Mouse (Mus musculus) MEL (cell line): Measurements from ENCODE around the gene 9830107B12Rik. TPM values are rescaled to one million over a fixed set of nuclear protein-coding genes. Genes with fewer than 3 reads are reported as not detected.

Experiments
- DNase-seq: peaks from one replicate; pipeline ENCODE4 v3.0.0; 2011; ENCODE audit warnings: low read depth, low spot score
- H3K27ac ChIP-seq: 2 replicates; pipeline ENCODE4 v1.5.1; 2012; ENCODE audit warnings: low read depth, mild to moderate bottlenecking, control low read depth, low read length, moderate library complexity; ENCODE audit not compliant: control insufficient read depth
- H3K27me3 ChIP-seq, 2 experiments: fragments of 150-350 bp in 1 of 2; sonication (generic) in 1 of 2; 2 replicates each; pipeline ENCODE4 v1.6.1; 2012; ENCODE audit warnings: low read length in 2 of 2, mild to moderate bottlenecking in 2 of 2, improper control_type of control experiment in 1 of 2, moderate library complexity in 1 of 2; ENCODE audit not compliant: insufficient read depth in 2 of 2, control insufficient read depth in 1 of 2
- H3K36me3 ChIP-seq, 2 experiments: 2 replicates each; pipeline ENCODE4 v1.6.1; 2012 to 2014; ENCODE audit warnings: low read length in 2 of 2, improper control_type of control experiment in 1 of 2, inconsistent platforms in 1 of 2, mild to moderate bottlenecking in 1 of 2; ENCODE audit not compliant: insufficient read depth in 2 of 2, control insufficient read depth in 1 of 2
- H3K4me1 ChIP-seq, 2 experiments: fragments of 150-350 bp in 1 of 2; sonication (generic) in 1 of 2; 2 replicates each; pipeline ENCODE4 v1.6.1; 2012; ENCODE audit warnings: low read length in 2 of 2, improper control_type of control experiment in 1 of 2, mild to moderate bottlenecking in 1 of 2; ENCODE audit not compliant: insufficient read depth in 2 of 2, control insufficient read depth in 1 of 2
- H3K4me3 ChIP-seq, 2 experiments: fragments of 150-350 bp in 1 of 2; sonication (generic) in 1 of 2; 2 replicates each; pipeline ENCODE4 v1.5.1; 2012; ENCODE audit warnings: low read depth in 2 of 2, low read length in 2 of 2, mild to moderate bottlenecking in 2 of 2, moderate library complexity in 2 of 2, control low read depth in 1 of 2, improper control_type of control experiment in 1 of 2; ENCODE audit not compliant: control insufficient read depth in 1 of 2, insufficient read depth in 1 of 2
- H3K79me2 ChIP-seq: 2 replicates; pipeline ENCODE4 v1.6.1; 2012; ENCODE audit warnings: mild to moderate bottlenecking, low read length, moderate library complexity; ENCODE audit not compliant: control insufficient read depth, poor library complexity, insufficient read depth
- H3K9ac ChIP-seq: 2 replicates; pipeline ENCODE4 v1.6.1; 2012; ENCODE audit warnings: low read depth, mild to moderate bottlenecking, control low read depth, low read length, moderate library complexity; ENCODE audit not compliant: control insufficient read depth, poor library complexity, severe bottlenecking
- H3K9me3 ChIP-seq: fragments of 150-350 bp; sonication (generic); replicated peaks from 2 replicates; pipeline ENCODE4 v1.6.1; 2012; ENCODE audit warnings: mild to moderate bottlenecking, low read length, improper control_type of control experiment, moderate library complexity; ENCODE audit not compliant: insufficient read depth
- CHD1 ChIP-seq: IDR thresholded peaks from 2 replicates; pipeline ENCODE4 v1.6.1; 2012; ENCODE audit warnings: low read depth, mild to moderate bottlenecking, inconsistent platforms, low read length, improper control_type of control experiment
- ELF1 ChIP-seq: IDR thresholded peaks from 2 replicates; pipeline ENCODE4 v1.6.1; 2014; ENCODE audit warnings: low read depth, mild to moderate bottlenecking, inconsistent platforms, low read length, improper control_type of control experiment, moderate library complexity
- EP300 ChIP-seq, 2 experiments: IDR thresholded peaks; 2 replicates each; pipeline ENCODE4 v1.6.1; 2011; ENCODE audit warnings: improper control_type of control experiment in 2 of 2, low read length in 2 of 2, low read depth in 1 of 2, mild to moderate bottlenecking in 1 of 2
- ETS1 ChIP-seq: IDR thresholded peaks from 2 replicates; pipeline ENCODE4 v1.6.1; 2012; ENCODE audit warnings: low read depth, mild to moderate bottlenecking, inconsistent platforms, low read length, improper control_type of control experiment, moderate library complexity
- GABPA ChIP-seq: IDR thresholded peaks from 2 replicates; pipeline ENCODE4 v1.6.1; 2012; ENCODE audit warnings: low read depth, mild to moderate bottlenecking, inconsistent platforms, low read length, improper control_type of control experiment, moderate library complexity
- GATA1 ChIP-seq: IDR thresholded peaks from 2 replicates; pipeline ENCODE4 v1.6.1; 2011; ENCODE audit warnings: low read depth, low read length, improper control_type of control experiment
- HCFC1 ChIP-seq: IDR thresholded peaks from 2 replicates; pipeline ENCODE4 v1.6.1; 2012; ENCODE audit warnings: low read depth, mild to moderate bottlenecking, inconsistent platforms, low read length, improper control_type of control experiment, moderate library complexity
- JUND ChIP-seq: IDR thresholded peaks from 2 replicates; pipeline ENCODE4 v1.6.1; 2011; ENCODE audit warnings: low read depth, mild to moderate bottlenecking, improper control_type of control experiment, low read length
- KAT2A ChIP-seq: conservative IDR thresholded peaks from 2 replicates; pipeline ENCODE4 v1.6.1; 2012; ENCODE audit warnings: low read depth, low read length, improper control_type of control experiment, inconsistent platforms
- MAX ChIP-seq: IDR thresholded peaks from 2 replicates; pipeline ENCODE4 v1.6.1; 2011; ENCODE audit warnings: low read length, improper control_type of control experiment
- MAZ ChIP-seq: IDR thresholded peaks from 2 replicates; pipeline ENCODE4 v1.6.1; 2012; ENCODE audit warnings: low read depth, mild to moderate bottlenecking, inconsistent platforms, low read length, improper control_type of control experiment
- MEF2A ChIP-seq: IDR thresholded peaks from 2 replicates; pipeline ENCODE4 v1.6.1; 2014; ENCODE audit warnings: low read depth, mild to moderate bottlenecking, inconsistent platforms, low read length, improper control_type of control experiment; ENCODE audit not compliant: poor library complexity, insufficient replicate concordance, severe bottlenecking; ENCODE audit errors: extremely low read depth
- MYB ChIP-seq: IDR thresholded peaks from 2 replicates; pipeline ENCODE4 v1.6.1; 2011; ENCODE audit warnings: mild to moderate bottlenecking, low read depth, low read length, improper control_type of control experiment
- MYC ChIP-seq: IDR thresholded peaks from 2 replicates; pipeline ENCODE4 v1.6.1; 2011; ENCODE audit warnings: low read depth, mild to moderate bottlenecking, low read length, improper control_type of control experiment, moderate library complexity
- NELFE ChIP-seq: IDR thresholded peaks from 2 replicates; pipeline ENCODE4 v1.6.1; 2011; ENCODE audit warnings: low read depth, low read length, improper control_type of control experiment
- NRF1 ChIP-seq: IDR thresholded peaks from 2 replicates; pipeline ENCODE4 v1.6.1; 2014; ENCODE audit warnings: low read depth, mild to moderate bottlenecking, inconsistent platforms, low read length, improper control_type of control experiment, moderate library complexity; ENCODE audit not compliant: poor library complexity, insufficient read depth, severe bottlenecking
- POLR2AphosphoS2 ChIP-seq: IDR thresholded peaks from 2 replicates; pipeline ENCODE4 v1.6.1; 2011; ENCODE audit warnings: low read length, improper control_type of control experiment
- POLR2AphosphoS5 ChIP-seq: IDR thresholded peaks from 2 replicates; pipeline ENCODE4 v1.6.1; 2012; ENCODE audit warnings: low read depth, borderline replicate concordance, mild to moderate bottlenecking, inconsistent platforms, low read length, moderate library complexity, mixed read lengths
- SIN3A ChIP-seq: IDR thresholded peaks from 2 replicates; pipeline ENCODE4 v1.6.1; 2012; ENCODE audit warnings: low read length, improper control_type of control experiment, inconsistent platforms
- SMC3 ChIP-seq: IDR thresholded peaks from 2 replicates; pipeline ENCODE4 v1.6.1; 2011; ENCODE audit warnings: low read depth, low read length, improper control_type of control experiment
- TBP ChIP-seq: IDR thresholded peaks from 2 replicates; pipeline ENCODE4 v1.8.0; 2011; ENCODE audit warnings: low read depth, low read length, improper control_type of control experiment
- TCF12 ChIP-seq: IDR thresholded peaks from 2 replicates; pipeline ENCODE4 v1.6.1; 2014; ENCODE audit warnings: low read depth, mild to moderate bottlenecking, inconsistent platforms, low read length, improper control_type of control experiment, moderate library complexity
- USF1 ChIP-seq: IDR thresholded peaks from 2 replicates; pipeline ENCODE4 v1.6.1; 2014; ENCODE audit warnings: low read depth, mild to moderate bottlenecking, inconsistent platforms, low read length, improper control_type of control experiment, moderate library complexity
- ZNF384 ChIP-seq: IDR thresholded peaks from 2 replicates; pipeline ENCODE4 v1.6.1; 2012; ENCODE audit warnings: low read depth, mild to moderate bottlenecking, inconsistent platforms, low read length, improper control_type of control experiment
- polyA plus RNA-seq, 2 experiments: library from polyadenylated mRNA; stranded (reverse) in 1 of 2; unstranded in 1 of 2; fragments of >175 nt in 1 of 2; fragments of >200 nt in 1 of 2; gene quantifications; 2 replicates each; pipeline versions ENCODE4 v1.2.1 to v1.2.4; 2012; ENCODE audit warnings: low replicate concordance in 2 of 2, low read depth in 1 of 2; ENCODE audit not compliant: insufficient read length in 2 of 2, insufficient read depth in 1 of 2, missing spikeins in 1 of 2
- total RNA-seq: library from RNA; depleted of rRNA; stranded (reverse); fragments of 300-350 nt; gene quantifications from 2 replicates; pipeline ENCODE4 v1.2.3, GENCODE M21; 2012

Gene 9830107B12Rik
- total and polyA plus RNA-seq, 3 experiments, result not detected

- Histone ChIP-seq H3K79me2 (no peaks in the 10 kb centered on the region), H3K9me3 (no peaks in the 10 kb centered on the region), H3K36me3 (no peaks in the 10 kb centered on the region), H3K9ac (no peak overlapping the region), H3K4me1 (no peaks in the 10 kb centered on the region), H3K27ac (no peak overlapping the region), H3K4me3 (no peak overlapping the region), H3K27me3 (no peaks in the 10 kb centered on the region)
- no peak for DNase-seq
- no peak for TF ChIP-seq MAZ
- no peak for TF ChIP-seq TBP
- no peak for TF ChIP-seq MYC
- TF ChIP-seq GATA1, result no peak
- no peak for TF ChIP-seq EP300 (IDR thresholded peaks at IDR 0.05; ENCODE audit: low read depth in 1 of 2, low read length in 2 of 2)
- no peak for TF ChIP-seq MYB
- TF ChIP-seq ETS1, result no peak
- TF ChIP-seq MEF2A, result no peak
- TF ChIP-seq SMC3, result no peak
- no peak for TF ChIP-seq TCF12
These were observed 49.7 kb downstream of the 9830107B12Rik start for GRCm38 (mm10) chr17:48096321-48096720.

GRCm38 (mm10) chr17:48095718-48096121, 50.3 kb downstream of the 9830107B12Rik start:
- H3K27me3 ChIP-seq, result no peaks in the 10 kb centered on the region
- H3K4me1 ChIP-seq, result no peaks in the 10 kb centered on the region
- no peaks in the 10 kb centered on the region for H3K9me3 ChIP-seq
- no peaks in the 10 kb centered on the region for H3K79me2 ChIP-seq
- TF ChIP-seq POLR2AphosphoS2, result no peak
- no peak for TF ChIP-seq HCFC1
- no peak for TF ChIP-seq SIN3A
- TF ChIP-seq ETS1, result no peak
- no peak for TF ChIP-seq POLR2AphosphoS5
- no peak for TF ChIP-seq ELF1
- TF ChIP-seq ZNF384, result no peak
- no peak for TF ChIP-seq JUND
- no peak for TF ChIP-seq USF1
- TF ChIP-seq MAX, result no peak
- TF ChIP-seq CHD1, result no peak
- no peak for TF ChIP-seq MAZ
- no peak for TF ChIP-seq MYB
- no peak for TF ChIP-seq GABPA
- TF ChIP-seq MYC, result no peak
- TF ChIP-seq KAT2A, result no peak
- no peak for TF ChIP-seq EP300 (IDR thresholded peaks at IDR 0.05; ENCODE audit: low read depth in 1 of 2, low read length in 2 of 2)
- TF ChIP-seq NRF1, result no peak
- no peak for TF ChIP-seq MEF2A
- TF ChIP-seq NELFE, result no peak
- DNase-seq, result no peak
- H3K4me3 ChIP-seq, result no peak overlapping the region
- H3K9ac ChIP-seq, result no peak overlapping the region
- no peak overlapping the region for H3K27ac ChIP-seq
- H3K36me3 ChIP-seq, result no peaks in the 10 kb centered on the region
